Mouse (Mus musculus): ENCODE results near the gene Ier3. TPM values are rescaled to one million over a fixed set of nuclear protein-coding genes. Genes with fewer than 3 reads are reported as not detected.

The Ier3 gene
- 10 to 100 TPM; 31.3 to 64.3 (median 38.9) TPM for total RNA-seq (2022)

- peak; percentile 92 for DNase-seq (ENCODE audit: low spot score)
These were observed at the start of gene Ier3 for GRCm38 (mm10) chr17:35821439-35822430. Ier3 (plus strand) TSS chr17:35821684.

GRCm38 (mm10) chr17:35776811-35777609 lies 44.5 kb upstream of the Ier3 start:
- peak; percentile 91 for DNase-seq (ENCODE audit: low spot score)

- no peak for DNase-seq (ENCODE audit: low spot score)
These were observed 42.5 kb upstream of the Ier3 start for GRCm38 (mm10) chr17:35778965-35779364.

GRCm38 (mm10) chr17:35779466-35780205 lies 41.8 kb upstream of the Ier3 start:
- DNase-seq (ENCODE audit: low spot score): no peak

GRCm38 (mm10) chr17:35780362-35780761 lies 41.1 kb upstream of the Ier3 start:
- DNase-seq (ENCODE audit: low spot score): no peak

GRCm38 (mm10) chr17:35782398-35782797 lies 39.1 kb upstream of the Ier3 start:
- DNase-seq (ENCODE audit: low spot score): no peak

- no peak for DNase-seq (ENCODE audit: low spot score)
These were observed 38.6 kb upstream of the Ier3 start for GRCm38 (mm10) chr17:35782924-35783323.

- no peak for DNase-seq (ENCODE audit: low spot score)
These were observed 37.5 kb upstream of the Ier3 start for GRCm38 (mm10) chr17:35783944-35784343.

- no peak for DNase-seq (ENCODE audit: low spot score)
These were observed 36.3 kb upstream of the Ier3 start for GRCm38 (mm10) chr17:35785140-35785539.

- no peak for DNase-seq (ENCODE audit: low spot score)
These were observed 34.0 kb upstream of the Ier3 start for GRCm38 (mm10) chr17:35787493-35787892.

GRCm38 (mm10) chr17:35788025-35788424 lies 33.5 kb upstream of the Ier3 start:
- DNase-seq (ENCODE audit: low spot score): no peak

- DNase-seq (ENCODE audit: low spot score): no peak
These were observed 30.6 kb upstream of the Ier3 start for GRCm38 (mm10) chr17:35790933-35791332.

GRCm38 (mm10) chr17:35792837-35793236 lies 28.6 kb upstream of the Ier3 start:
- DNase-seq (ENCODE audit: low spot score): no peak

GRCm38 (mm10) chr17:35795099-35795498 lies 26.4 kb upstream of the Ier3 start:
- no peak for DNase-seq (ENCODE audit: low spot score)

- DNase-seq (ENCODE audit: low spot score): no peak
These were observed 25.8 kb upstream of the Ier3 start for GRCm38 (mm10) chr17:35795656-35796055.

- no peak for DNase-seq (ENCODE audit: low spot score)
These were observed 24.6 kb upstream of the Ier3 start for GRCm38 (mm10) chr17:35796835-35797234.

GRCm38 (mm10) chr17:35800905-35801304 lies 20.6 kb upstream of the Ier3 start:
- DNase-seq (ENCODE audit: low spot score): no peak

- DNase-seq (ENCODE audit: low spot score): peak; percentile 44
These were observed 18.5 kb upstream of the Ier3 start for GRCm38 (mm10) chr17:35803020-35803419.

- DNase-seq (ENCODE audit: low spot score): no peak
These were observed 17.6 kb upstream of the Ier3 start for GRCm38 (mm10) chr17:35803858-35804399.

GRCm38 (mm10) chr17:35808073-35808472 lies 13.4 kb upstream of the Ier3 start:
- peak; percentile 85 for DNase-seq (ENCODE audit: low spot score)

GRCm38 (mm10) chr17:35809395-35809794 lies 12.1 kb upstream of the Ier3 start:
- no peak for DNase-seq (ENCODE audit: low spot score)

Measured in heart, adult 8-10 months (tissue).